Mouse (Mus musculus) inflammation-experienced regulatory T-cells, adult 6 months (primary cell): ENCODE data around the gene Gm48552. TPM values are rescaled to one million over a fixed set of nuclear protein-coding genes. Genes with fewer than 3 reads are reported as not detected.

Experiments used
- ATAC-seq: one replicate; pipeline ENCODE4 v1.8.0; 2017
- polyA plus RNA-seq, 3 experiments: library from polyadenylated mRNA; unstranded; fragments of 100-300 nt; shearing (Covaris generic); gene quantifications; one replicate each; pipeline ENCODE4 v1.2.1; 2017

The Gm48552 gene
- polyA plus RNA-seq, 3 experiments from 2014 or later: 3.1 TPM; not detected in 2

DNA sequence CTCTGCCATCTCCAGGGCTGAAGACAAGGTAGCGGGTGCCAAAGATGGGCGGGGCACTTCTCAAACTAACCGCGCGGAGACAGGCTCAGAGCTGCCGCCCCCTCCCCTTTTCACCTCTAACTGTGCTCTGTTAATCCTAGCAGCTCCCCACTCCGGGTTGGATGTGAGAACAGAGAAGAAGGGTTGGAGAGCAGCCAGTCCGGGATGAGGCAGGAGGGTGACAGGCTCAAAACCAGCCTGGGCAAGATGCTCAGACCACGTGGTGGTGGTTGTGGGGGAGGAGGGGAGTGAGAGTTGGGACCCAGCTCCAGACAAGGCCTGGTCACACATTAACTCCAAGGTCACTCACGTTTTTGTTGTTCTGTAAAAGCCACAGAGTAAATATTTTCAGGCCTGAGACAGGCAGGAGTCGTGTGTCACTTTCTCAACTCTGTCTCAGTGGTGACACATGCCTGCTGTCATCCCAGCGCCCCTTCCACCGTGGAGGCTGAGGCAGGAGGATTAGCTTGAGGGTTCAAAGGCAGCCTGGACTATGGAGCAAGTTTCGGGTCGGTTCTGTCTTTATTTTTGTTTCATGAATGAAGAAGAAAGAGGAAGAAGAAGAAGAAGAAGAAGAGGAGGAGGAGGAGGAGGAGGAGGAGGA, 42.8 kb downstream of the Gm48552 start:
- ATAC-seq: no peak

DNA sequence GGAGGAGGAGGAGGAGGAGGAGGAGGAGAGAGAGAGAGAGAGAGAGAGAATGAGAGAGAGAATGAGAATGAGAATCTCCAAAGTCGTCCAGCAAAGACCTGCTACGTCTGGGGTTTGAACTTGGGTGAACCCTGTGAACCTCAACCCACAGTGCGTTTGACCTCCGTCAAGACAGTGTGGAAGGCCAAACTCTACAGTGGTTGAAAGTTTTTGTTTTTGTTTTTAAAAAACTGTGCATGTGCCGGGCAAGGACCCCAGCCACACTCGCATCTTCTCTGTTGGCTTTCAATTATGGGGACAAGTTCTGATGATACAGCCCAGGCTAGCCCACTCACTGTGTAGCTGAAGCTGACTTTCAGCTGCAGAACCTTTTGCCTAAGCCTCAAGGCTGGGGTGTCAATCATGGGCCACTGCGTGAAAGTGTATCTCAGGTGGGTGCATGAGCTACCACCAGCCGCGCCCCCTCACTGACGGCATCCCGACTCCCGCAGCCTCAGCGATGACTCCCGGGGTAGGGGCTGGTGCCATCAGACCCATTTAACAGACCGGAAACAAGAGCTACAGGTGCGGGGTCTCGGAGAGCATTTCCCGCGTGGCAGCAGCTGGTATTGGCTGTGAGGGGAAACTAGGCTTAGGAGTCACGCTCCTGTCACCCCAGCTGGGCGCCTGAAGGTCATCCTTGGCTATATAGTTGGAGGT, 43.5 kb downstream of the Gm48552 start:
- peak; percentile 7 for ATAC-seq

DNA sequence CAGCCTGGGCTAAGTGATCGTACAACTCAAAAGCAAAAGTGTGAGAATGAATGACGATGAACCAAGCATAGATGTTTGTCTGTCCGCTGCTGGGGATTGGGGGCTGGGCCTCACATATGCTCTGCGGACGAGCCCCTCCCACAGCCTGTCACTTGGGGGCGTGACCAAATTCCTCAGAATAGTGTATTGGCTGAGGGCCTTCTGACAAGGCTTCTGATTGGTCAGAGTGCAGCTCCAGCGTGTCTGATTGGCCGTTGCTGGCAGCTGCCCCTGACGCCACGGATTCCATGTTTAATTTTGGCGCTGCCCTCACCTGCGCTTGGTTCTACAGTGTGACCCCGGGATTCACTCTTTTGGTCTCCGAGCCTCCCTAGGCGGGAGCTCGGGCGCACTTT, 44.1 kb downstream of the Gm48552 start:
- peak; percentile 87 for ATAC-seq

DNA sequence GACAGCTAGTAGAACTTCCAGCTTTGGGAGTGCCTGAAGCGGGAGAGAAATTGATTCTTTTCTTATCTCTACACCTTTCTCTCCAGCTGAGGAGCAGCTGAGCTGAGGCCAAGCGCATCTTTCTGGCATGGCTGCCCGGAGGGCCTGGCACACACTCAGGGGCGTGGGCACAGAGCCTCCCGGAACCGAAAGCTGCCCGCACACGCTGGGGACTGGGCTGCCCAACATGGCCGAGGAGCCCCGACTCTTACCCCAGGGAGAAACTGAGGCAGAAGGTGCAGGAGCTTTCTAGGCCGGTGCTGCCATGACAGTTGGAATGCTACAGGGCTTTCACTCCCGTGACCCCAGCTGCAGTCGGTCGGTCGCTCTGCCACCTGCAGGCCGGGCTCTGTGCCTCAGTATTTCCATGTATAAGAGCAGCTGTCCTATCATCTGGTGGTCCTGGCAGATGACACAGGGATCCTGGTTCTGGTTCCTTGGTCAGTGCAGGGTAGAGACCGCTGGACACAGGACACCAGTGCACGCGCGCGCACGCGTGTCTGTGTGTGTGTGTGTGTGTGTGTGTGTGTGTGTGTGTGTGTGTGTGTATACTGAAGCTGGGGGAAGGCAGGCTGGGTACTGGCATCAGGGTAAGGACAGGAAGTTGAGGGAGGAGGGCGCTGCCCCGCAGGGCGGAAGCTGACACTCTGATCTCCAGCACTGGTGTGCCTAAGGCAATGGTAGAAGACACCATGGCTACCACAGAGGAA, 44.9 kb downstream of the Gm48552 start:
- ATAC-seq: peak; percentile 60

DNA sequence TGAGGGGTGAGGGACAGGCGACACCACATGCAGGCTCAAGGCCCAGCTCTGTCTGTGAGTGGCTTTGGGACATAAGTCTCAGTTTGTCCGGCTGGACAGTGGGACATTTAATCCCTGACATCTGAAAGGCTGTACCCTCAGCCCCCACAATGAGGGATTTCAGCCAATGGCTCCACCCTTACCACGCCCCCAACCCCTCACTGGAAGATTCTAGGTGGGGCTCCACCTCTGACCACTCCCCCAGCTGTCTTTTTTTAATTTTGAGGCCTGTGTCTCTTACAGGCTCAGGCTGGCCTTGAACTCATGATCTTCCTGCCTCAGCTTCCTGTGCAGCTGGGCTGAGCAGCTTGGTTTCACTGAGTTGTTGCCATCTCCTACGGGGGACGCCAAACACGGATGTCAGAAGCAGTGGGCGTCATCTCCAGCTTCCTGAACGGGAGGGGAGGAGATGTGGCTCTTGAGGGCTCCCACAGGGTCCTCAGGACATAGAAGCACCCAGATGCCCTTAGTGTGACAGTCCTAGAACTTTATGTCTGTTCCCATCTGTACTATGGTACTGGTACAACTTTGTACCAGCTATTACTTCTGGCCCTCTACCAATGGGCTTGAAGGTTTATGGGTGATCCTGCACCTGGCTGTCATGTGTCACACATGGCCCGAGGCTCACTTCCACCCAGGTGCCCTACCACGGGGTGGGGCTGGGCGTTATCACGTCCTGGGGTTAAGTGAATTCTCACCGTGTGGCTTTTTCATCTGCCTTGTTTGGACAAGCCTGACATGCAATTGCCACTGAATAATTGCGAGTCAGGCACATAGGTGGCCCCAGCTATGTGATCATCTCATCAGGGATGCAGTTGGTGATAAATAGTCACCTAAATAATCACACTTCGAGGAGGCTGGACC, 45.8 kb downstream of the Gm48552 start:
- ATAC-seq: no peak

DNA sequence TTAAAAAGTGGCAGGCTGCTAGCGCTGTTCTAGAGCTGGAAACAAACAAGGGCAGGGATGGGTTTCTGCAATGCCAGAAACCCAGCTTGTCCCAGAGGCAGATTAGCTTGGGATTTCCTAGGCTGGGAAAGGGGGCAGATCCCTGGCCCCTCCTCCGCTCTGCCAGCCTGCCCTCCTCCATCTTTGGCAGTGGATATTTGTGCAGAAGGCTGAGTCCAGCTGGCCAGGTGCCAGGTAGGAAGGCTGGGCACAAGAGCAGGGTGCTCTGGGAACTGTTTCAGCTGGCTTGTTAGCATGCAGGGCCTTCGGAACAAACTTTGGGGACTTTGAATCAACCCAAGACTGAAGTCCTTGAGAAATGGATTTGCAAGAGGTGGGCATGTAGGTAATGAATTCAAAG, 46.6 kb downstream of the Gm48552 start:
- ATAC-seq: no peak

Other genes with a start within 250 kb of the Gm48552 start
- 10 to 100 TPM; 15.4 to 21.5 (median 17.1) TPM for gene Pias4, start 221.1 kb upstream of the Gm48552 start, polyA plus RNA-seq
- gene Eef2, start 212.4 kb upstream of the Gm48552 start, polyA plus RNA-seq: 1,000 to 10,000 TPM in 1 of 3 experiments, 100 to 1,000 TPM in 2; 925 to 1,158 (median 972) TPM
- 1 to 10 TPM; 3.1 to 5.4 (median 3.6) TPM for gene Dapk3, start 206.0 kb upstream of the Gm48552 start, polyA plus RNA-seq
- gene 4930442H23Rik, start 205.2 kb upstream of the Gm48552 start, polyA plus RNA-seq: not detected
- gene Nmrk2, start 187.0 kb upstream of the Gm48552 start, polyA plus RNA-seq: under 1 TPM in 2 of 3 experiments, not detected in 1; 0.17 to 0.28 TPM
- 10 to 100 TPM in 1 of 3 experiments, 1 to 10 TPM in 2; 4.8 to 12.6 (median 5.1) TPM for gene Atcay, start 158.2 kb upstream of the Gm48552 start, polyA plus RNA-seq
- 1 to 10 TPM in 1 of 3 experiments, under 1 TPM in 2; 0.20 to 1.0 (median 0.37) TPM for gene Zfr2, start 155.8 kb upstream of the Gm48552 start, polyA plus RNA-seq
- gene Matk, start 136.1 kb upstream of the Gm48552 start, polyA plus RNA-seq: 10 to 100 TPM; 30.1 to 68.1 (median 64.4) TPM
- gene Mrpl54, start 122.1 kb upstream of the Gm48552 start, polyA plus RNA-seq: 100 to 1,000 TPM; 111 to 148 (median 127) TPM
- gene Apba3, start 122.0 kb upstream of the Gm48552 start, polyA plus RNA-seq: 10 to 100 TPM in 2 of 3 experiments, 1 to 10 TPM in 1; 9.9 to 12.4 (median 12.3) TPM
- 1 to 10 TPM; 1.7 to 3.2 (median 1.9) TPM for gene Tjp3, start 97.4 kb upstream of the Gm48552 start, polyA plus RNA-seq
- gene Pip5k1c, start 96.0 kb upstream of the Gm48552 start, polyA plus RNA-seq: 10 to 100 TPM; 10.7 to 15.9 (median 14.4) TPM
- gene Cactin, start 67.9 kb upstream of the Gm48552 start, polyA plus RNA-seq: 1 to 10 TPM; 2.9 to 6.5 (median 4.1) TPM
- gene Tbxa2r, start 60.3 kb upstream of the Gm48552 start, polyA plus RNA-seq: 10 to 100 TPM in 2 of 3 experiments, 1 to 10 TPM in 1; 10.0 to 21.7 (median 17.0) TPM
- gene Gipc3, start 45.7 kb upstream of the Gm48552 start, polyA plus RNA-seq: under 1 TPM in 1 of 3 experiments, not detected in 2; 0.12 TPM
- gene Hmg20b, start 38.5 kb upstream of the Gm48552 start, polyA plus RNA-seq: 10 to 100 TPM; 17.1 to 20.4 (median 17.8) TPM
- gene Mfsd12, start 31.5 kb upstream of the Gm48552 start, polyA plus RNA-seq: 1 to 10 TPM; 1.6 to 2.1 (median 1.9) TPM
- gene 4930404N11Rik, start 23.2 kb upstream of the Gm48552 start, polyA plus RNA-seq: 1 to 10 TPM in 1 of 3 experiments, under 1 TPM in 2; 0.26 to 1.7 (median 0.96) TPM
- 10 to 100 TPM; 10.7 to 27.1 (median 13.4) TPM for gene Fzr1, start 10.5 kb upstream of the Gm48552 start, polyA plus RNA-seq
- gene Dohh, start 4.6 kb upstream of the Gm48552 start, polyA plus RNA-seq: 10 to 100 TPM in 2 of 3 experiments, 1 to 10 TPM in 1; 9.2 to 17.9 (median 10.9) TPM
- 1 to 10 TPM in 2 of 3 experiments, under 1 TPM in 1; 0.60 to 1.9 (median 1.1) TPM for gene Gm48551, start 4.5 kb upstream of the Gm48552 start, polyA plus RNA-seq
- 10 to 100 TPM in 1 of 3 experiments, 1 to 10 TPM in 2; 4.4 to 10.7 (median 9.8) TPM for gene Smim24, start 4.0 kb downstream of the Gm48552 start, polyA plus RNA-seq
- gene Nfic, start 66.6 kb downstream of the Gm48552 start, polyA plus RNA-seq: 10 to 100 TPM; 13.8 to 17.2 (median 15.0) TPM
- 1 to 10 TPM; 1.1 to 1.4 (median 1.2) TPM for gene Celf5, start 93.7 kb downstream of the Gm48552 start, polyA plus RNA-seq
- 10 to 100 TPM; 34.3 to 41.1 (median 36.9) TPM for gene Ncln, start 107.4 kb downstream of the Gm48552 start, polyA plus RNA-seq
- gene S1pr4, start 111.1 kb downstream of the Gm48552 start, polyA plus RNA-seq: 10 to 100 TPM; 49.1 to 93.2 (median 50.3) TPM
- 100 to 1,000 TPM in 1 of 3 experiments, 10 to 100 TPM in 2; 23.1 to 102 (median 24.3) TPM for gene Gna15, start 135.2 kb downstream of the Gm48552 start, polyA plus RNA-seq
- gene Gna11, start 156.2 kb downstream of the Gm48552 start, polyA plus RNA-seq: 10 to 100 TPM; 26.5 to 29.4 (median 28.7) TPM
- 100 to 1,000 TPM in 2 of 3 experiments, 10 to 100 TPM in 1; 82.5 to 118 (median 109) TPM for gene Aes, start 170.5 kb downstream of the Gm48552 start, polyA plus RNA-seq
- 1 to 10 TPM in 2 of 3 experiments, not detected in 1; 1.4 TPM for gene Tle2, start 185.6 kb downstream of the Gm48552 start, polyA plus RNA-seq
- 1 to 10 TPM in 2 of 3 experiments, under 1 TPM in 1; 0.99 to 1.9 (median 1.7) TPM for gene Tle6, start 212.1 kb downstream of the Gm48552 start, polyA plus RNA-seq
- gene BC025920, start 217.3 kb downstream of the Gm48552 start, polyA plus RNA-seq: 1 to 10 TPM in 2 of 3 experiments, under 1 TPM in 1; 0.69 to 5.2 (median 4.1) TPM
- gene Sirt6, start 238.8 kb downstream of the Gm48552 start, polyA plus RNA-seq: 10 to 100 TPM; 23.3 to 26.7 (median 24.3) TPM
- gene Ankrd24, start 239.5 kb downstream of the Gm48552 start, polyA plus RNA-seq: 1 to 10 TPM in 1 of 3 experiments, under 1 TPM in 2; 0.72 to 1.3 (median 0.90) TPM